Mouse (Mus musculus): ENCODE data around the gene Mdm2.

DNA sequence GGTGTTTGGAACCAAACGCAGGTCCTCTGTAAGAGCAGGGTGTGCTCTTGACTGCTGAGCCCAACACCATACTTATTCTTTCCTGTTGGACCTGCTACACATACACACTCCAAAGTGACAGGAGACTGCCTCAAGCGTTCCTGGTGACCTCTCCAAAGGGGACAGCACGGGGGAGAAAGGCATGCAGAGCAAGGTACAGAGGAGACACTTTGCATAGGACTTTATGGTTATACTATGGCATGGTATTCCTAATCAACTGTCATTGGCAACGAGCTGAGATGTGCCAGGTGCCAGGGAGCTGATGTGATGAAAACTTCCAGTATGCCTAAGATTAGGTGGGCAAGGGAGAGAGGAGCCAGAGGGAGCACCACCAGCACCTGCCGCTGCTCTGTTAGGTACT is 26.0 kb upstream of the Mdm2 start:
- TF ChIP-seq POLR2A (IDR thresholded peaks at IDR 0.05; ENCODE audit: control insufficient read depth, extremely low read depth, insufficient read depth, low read length, poor library complexity), result no peak
- TF ChIP-seq CTCF (IDR thresholded peaks at IDR 0.05; ENCODE audit: borderline replicate concordance, control insufficient read depth, extremely low read depth, insufficient read depth, low read length, poor library complexity), result no peak

Data from thymus, adult 2 months (tissue).